Mouse (Mus musculus) heart, adult 2 months (tissue): ENCODE data around the gene Pdzd7. TPM values are rescaled to one million over a fixed set of nuclear protein-coding genes. Genes with fewer than 3 reads are reported as not detected.

ENCODE experiments used
- DNase-seq, 2 experiments: peaks; one replicate each; pipeline ENCODE4 v3.0.0; 2021
- H3K27ac ChIP-seq: fragments of 200-600 bp; 2 replicates; pipeline ENCODE4 v1.8.1; 2022
- H3K27me3 ChIP-seq: fragments of 200-500 bp; 2 replicates; pipeline ENCODE4 v1.6.1; 2012; ENCODE audit warnings: mild to moderate bottlenecking, low read length, inconsistent platforms, mixed read lengths; ENCODE audit not compliant: control insufficient read depth, insufficient read depth
- H3K36me3 ChIP-seq: fragments of 200-500 bp; 2 replicates; pipeline ENCODE4 v1.6.1; 2012; ENCODE audit warnings: low read length, inconsistent platforms; ENCODE audit not compliant: control insufficient read depth, insufficient read depth
- H3K4me1 ChIP-seq: fragments of 200-500 bp; 2 replicates; pipeline ENCODE4 v1.6.1; 2011; ENCODE audit warnings: low read length; ENCODE audit not compliant: control insufficient read depth, insufficient read depth
- H3K4me3 ChIP-seq: fragments of 200-600 bp; 2 replicates; pipeline ENCODE4 v1.8.1; 2022
- H3K79me2 ChIP-seq: fragments of 200-500 bp; replicated peaks from 2 replicates; pipeline ENCODE4 v1.6.1; 2012; ENCODE audit warnings: mild to moderate bottlenecking, inconsistent platforms, low read length, moderate library complexity, mixed read lengths; ENCODE audit not compliant: control insufficient read depth, insufficient read depth
- H3K9ac ChIP-seq: fragments of 200-500 bp; 2 replicates; pipeline ENCODE4 v1.6.1; 2012; ENCODE audit warnings: low read depth, mild to moderate bottlenecking, control low read depth, inconsistent platforms, low read length, mixed read lengths
- CTCF ChIP-seq: fragments of 200-600 bp; IDR thresholded peaks from 2 replicates; pipeline ENCODE4 v1.8.1; 2022; ENCODE audit warnings: antibody characterized with exemption, mild to moderate bottlenecking, moderate library complexity
- EP300 ChIP-seq: fragments of 200-500 bp; IDR thresholded peaks from 2 replicates; pipeline ENCODE4 v1.6.1; 2011; ENCODE audit warnings: low read depth, low read length, control low read depth; ENCODE audit not compliant: insufficient read depth
- POLR2A ChIP-seq: fragments of 200-500 bp; IDR thresholded peaks from 2 replicates; pipeline ENCODE4 v1.6.1; 2011; ENCODE audit warnings: mild to moderate bottlenecking, low read depth, low read length, control low read depth; ENCODE audit not compliant: insufficient read depth
- WGBS: fragments of 180-500 bp; shearing (Covaris S2); methylation state at CpG from one replicate; pipeline ENCODE4 v1.1.7; 2018; 5-methylcytosine and 5-hydroxymethylcytosine counted together
- intact Hi-C: fragments of 180-260 bp; cut with DNase I; formaldehyde crosslinking; loops from one replicate; pipeline ENCODE4 v1.15.1; 2025
- long read RNA-seq: library from polyadenylated mRNA; stranded (forward); transcript quantifications from one replicate; pipeline ENCODE4 v2.0.0, GENCODE M21; 2021
- polyA plus RNA-seq: library from polyadenylated mRNA; depleted of rRNA; stranded (reverse); fragments of >200 nt; gene quantifications from 2 replicates; pipeline ENCODE4 v1.2.3, GENCODE M21; 2012; rRNA removed
- total RNA-seq, 2 experiments: library from RNA; stranded (reverse); gene quantifications; 2 replicates each; pipeline ENCODE4 v1.2.3; 2021

Pdzd7 gene
- total RNA-seq: under 1 TPM in 1 of 2 experiments, not detected in 1; 0.08 TPM
- 0.38 and 0.43 TPM in 2 replicates for polyA plus RNA-seq
- long read RNA-seq, partial matches to known transcripts: 0 of 6 reads
- long read RNA-seq, other reads (novel, unspliced or antisense): 6 of 6 reads

DNA sequence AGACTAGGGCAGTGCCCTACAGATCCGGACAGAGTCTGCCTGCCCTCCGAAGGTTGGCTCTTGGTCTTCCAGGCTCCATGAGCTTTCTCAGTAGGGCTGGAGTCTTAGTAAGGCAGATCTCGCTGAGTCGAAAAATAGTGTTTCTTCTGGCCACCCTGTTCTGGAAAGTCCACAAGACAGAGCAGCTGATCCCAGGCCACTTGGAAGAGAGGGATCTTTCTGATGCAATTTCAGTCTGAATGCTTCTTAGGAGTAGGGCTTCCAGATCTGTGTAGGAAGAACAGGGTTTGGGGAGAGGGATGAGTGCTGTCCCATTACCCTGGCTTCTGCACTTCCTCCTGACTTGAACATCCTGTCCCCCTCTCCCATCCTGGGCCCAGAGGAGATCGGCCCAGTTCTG, at the start of gene Pdzd7:
Gene Pdzd7 (minus strand): TSS at position 67 of the 400 bp plus-strand sequence.
- DNase-seq: no peak
- WGBS: 69% methylated on average over 5 of the region's 5 CpGs
- H3K79me2 ChIP-seq: no peaks in the 10 kb centered on the region
- H3K27me3 ChIP-seq: no peaks in the 10 kb centered on the region
- no peaks in the 10 kb centered on the region for H3K36me3 ChIP-seq
- H3K4me3 ChIP-seq: peak within 1 kb of the TSS; percentile 52
- intact Hi-C loops: no loop called here
- TF ChIP-seq EP300 (no peak), CTCF (no peak), POLR2A (no peak)
- peaks cover 2% of the 10 kb centered on the region; the same call in 1 of the 2 replicates for H3K4me1 ChIP-seq
- peak within 1 kb of the TSS; percentile 66 for H3K9ac ChIP-seq
- peak within 1 kb of the TSS; percentile 95 for H3K27ac ChIP-seq

- Histone ChIP-seq H3K4me3 (no peak overlapping the region), H3K27me3 (peaks cover 3% of the 10 kb centered on the region; the same call in 1 of the 2 replicates), H3K36me3 (no peaks in the 10 kb centered on the region), H3K79me2 (no peaks in the 10 kb centered on the region), H3K4me1 (peaks cover 11% of the 10 kb centered on the region), H3K27ac (no peak overlapping the region), H3K9ac (no peak overlapping the region)
- 27% methylated on average over 11 of the region's 11 CpGs for WGBS
- intact Hi-C loops: no loop called here
- peak; percentile 35 to 62 for DNase-seq
- TF ChIP-seq POLR2A (no peak), CTCF (peak; percentile 77), EP300 (no peak)
Observed at GRCm38 (mm10) chr19:45081841-45082550, 36.5 kb upstream of the Pdzd7 start.

DNA sequence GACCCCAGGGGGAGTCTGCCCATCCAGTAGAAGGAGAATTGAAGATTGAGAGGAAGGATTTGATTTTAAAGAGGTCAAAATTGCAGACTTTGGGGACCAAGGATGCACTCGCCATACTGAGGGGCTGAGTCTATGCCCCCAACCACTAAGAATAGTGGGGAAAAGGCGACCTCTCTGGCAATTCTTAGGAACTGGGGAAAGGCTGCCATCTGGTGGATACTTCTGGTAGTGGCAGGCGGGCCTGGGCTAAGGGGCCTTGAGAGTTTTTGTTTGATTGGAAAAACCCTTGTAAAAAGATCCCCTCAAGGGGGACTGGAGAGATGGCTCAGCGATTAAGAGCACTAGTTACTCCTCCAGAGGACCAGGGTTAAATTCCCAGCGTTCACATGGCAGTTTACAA, 35.8 kb upstream of the Pdzd7 start:
- intact Hi-C loops: no loop called here
- Histone ChIP-seq H3K36me3 (no peaks in the 10 kb centered on the region), H3K4me3 (no peak overlapping the region), H3K4me1 (peaks cover 11% of the 10 kb centered on the region), H3K79me2 (no peaks in the 10 kb centered on the region), H3K9ac (no peak overlapping the region), H3K27ac (no peak overlapping the region), H3K27me3 (peaks cover 3% of the 10 kb centered on the region; the same call in 1 of the 2 replicates)
- DNase-seq: peak; percentile 54 to 87
- 4% methylated on average over 5 of the region's 5 CpGs for WGBS
- peak; percentile 97; the same call in 1 of the 2 replicates for TF ChIP-seq CTCF
- no peak for TF ChIP-seq POLR2A

DNA sequence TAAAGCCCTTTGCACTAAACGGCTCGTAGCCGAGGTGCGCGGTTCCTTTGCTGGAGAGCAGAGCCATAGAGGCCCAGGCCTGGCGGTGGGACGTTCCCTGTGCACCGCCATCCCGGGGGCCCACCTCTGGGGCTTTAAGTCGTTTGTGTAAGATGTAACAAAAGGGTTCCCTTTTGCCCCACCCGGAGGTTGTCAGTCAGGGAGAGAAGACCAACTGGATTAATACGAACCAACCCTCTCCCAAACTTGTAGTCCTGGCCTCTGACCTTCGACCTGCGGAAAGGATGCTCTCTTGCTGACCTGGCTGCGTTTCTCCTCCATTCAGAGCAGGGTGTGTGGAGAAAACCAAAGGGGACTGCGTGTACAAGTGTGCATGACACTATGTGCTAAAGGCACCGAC, 35.2 kb upstream of the Pdzd7 start:
- Histone ChIP-seq H3K79me2 (no peaks in the 10 kb centered on the region), H3K36me3 (no peaks in the 10 kb centered on the region), H3K27me3 (peaks cover 3% of the 10 kb centered on the region; the same call in 1 of the 2 replicates), H3K9ac (peak overlapping the region; percentile 34), H3K4me3 (peak overlapping the region; percentile 38), H3K4me1 (peaks cover 12% of the 10 kb centered on the region), H3K27ac (peak overlapping the region; percentile 69; the same call in 1 of the 2 replicates)
- no peak for DNase-seq
- intact Hi-C loops: no loop called here
- TF ChIP-seq CTCF: no peak
- TF ChIP-seq POLR2A: no peak
- no peak for TF ChIP-seq EP300
- 9% methylated on average over 17 of the region's 17 CpGs for WGBS

DNA sequence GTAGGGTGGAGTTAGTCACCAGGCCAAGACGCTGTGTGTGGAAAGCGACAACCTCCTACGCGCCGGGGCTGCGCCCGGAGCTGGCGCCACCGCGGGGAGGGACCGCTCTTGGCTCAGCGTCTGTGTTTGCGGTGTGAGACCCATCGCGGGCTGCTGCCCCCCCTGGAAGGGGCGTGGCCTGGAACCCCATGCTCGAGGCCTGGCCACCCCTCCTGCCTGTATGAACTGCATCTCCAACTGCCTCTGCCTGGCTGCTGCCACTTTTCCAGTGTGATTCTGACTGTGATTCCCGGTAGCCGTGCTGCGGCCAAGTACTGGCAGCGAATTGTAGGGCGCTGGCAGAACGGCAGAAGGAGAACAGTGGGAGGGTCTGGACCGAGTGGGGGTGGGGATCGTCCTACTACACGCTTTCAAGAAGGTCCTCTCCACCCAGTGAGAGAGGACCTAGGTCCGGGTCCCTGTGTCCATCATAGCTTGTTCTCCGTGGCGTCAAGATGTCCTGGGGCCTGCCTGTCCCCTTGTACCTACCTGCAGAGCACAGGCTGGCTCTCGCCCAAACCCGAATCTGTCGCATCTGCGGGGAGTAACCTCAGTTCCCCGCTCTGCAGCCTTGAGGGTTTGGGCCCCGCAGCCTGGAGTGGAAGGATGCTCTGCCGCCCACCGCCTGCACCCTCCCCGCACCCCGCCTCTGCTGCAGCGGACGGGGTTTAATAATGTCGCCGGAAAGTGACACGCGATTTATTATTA, 34.4 kb upstream of the Pdzd7 start:
- H3K27ac ChIP-seq: peak overlapping the region; percentile 69

More for the DNA sequence above, 34.4 kb upstream of the Pdzd7 start:
- H3K27me3 ChIP-seq: peaks cover 3% of the 10 kb centered on the region; the same call in 1 of the 2 replicates
- peak overlapping the region; percentile 71 for H3K9ac ChIP-seq
- no peaks in the 10 kb centered on the region for H3K79me2 ChIP-seq
- peaks cover 12% of the 10 kb centered on the region for H3K4me1 ChIP-seq
- DNase-seq: peak; percentile 84 to 88
- TF ChIP-seq EP300 (0 out of 2 replicates have a peak, but pooled peaks have one; percentile 15), POLR2A (peak; percentile 35), CTCF (no peak)
- peak overlapping the region; percentile 38 for H3K4me3 ChIP-seq
- H3K36me3 ChIP-seq: no peaks in the 10 kb centered on the region
- WGBS: 1% methylated on average over 45 of the region's 45 CpGs
- intact Hi-C loops: no loop called here
